Mouse (Mus musculus) lung, adult 2 months (tissue): ENCODE results near the gene Ric1.

Experiments used
- CTCF ChIP-seq: fragments of 200-500 bp; IDR thresholded peaks from 2 replicates; pipeline ENCODE4 v1.5.1; 2011; ENCODE audit warnings: mild to moderate bottlenecking, low read length, control low read depth; ENCODE audit not compliant: insufficient read depth
- POLR2A ChIP-seq: fragments of 200-500 bp; IDR thresholded peaks from 2 replicates; pipeline ENCODE4 v1.6.1; 2011; ENCODE audit warnings: low read depth, mild to moderate bottlenecking, control low read depth, low read length, borderline replicate concordance; ENCODE audit errors: extremely low read depth

DNA sequence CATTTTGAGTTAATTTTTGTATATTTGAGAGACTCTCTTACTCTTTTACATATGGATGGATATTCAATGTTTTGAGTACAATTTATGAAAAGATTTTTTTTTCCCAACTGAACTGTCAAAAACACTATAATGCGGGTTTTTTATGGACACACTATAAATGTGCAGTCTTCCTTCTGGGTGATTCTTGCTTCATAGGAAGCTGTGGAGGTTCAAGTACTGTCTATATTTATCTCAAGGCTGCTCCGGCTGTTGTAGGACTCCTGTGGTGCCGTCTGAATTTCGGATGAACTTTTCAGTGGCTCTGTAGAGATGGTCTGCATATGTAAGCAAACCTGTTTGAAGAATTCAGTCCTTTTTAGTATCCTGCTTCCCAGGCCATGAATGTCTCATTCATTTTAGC, 86.1 kb downstream of the Ric1 start:
- TF ChIP-seq CTCF (no peak), POLR2A (no peak)
